Mouse (Mus musculus): ENCODE results near the gene Ube4a. TPM values are rescaled to one million over a fixed set of nuclear protein-coding genes. Genes with fewer than 3 reads are reported as not detected.
"Not testable (repeated sequence)": the region's sequence is repeated elsewhere in the genome, so short reads cannot be mapped to it uniquely, and the experiment has no call there.

Ube4a gene
- polyA plus RNA-seq, 1 experiment from 2014 or later: 23.2 TPM

DNA sequence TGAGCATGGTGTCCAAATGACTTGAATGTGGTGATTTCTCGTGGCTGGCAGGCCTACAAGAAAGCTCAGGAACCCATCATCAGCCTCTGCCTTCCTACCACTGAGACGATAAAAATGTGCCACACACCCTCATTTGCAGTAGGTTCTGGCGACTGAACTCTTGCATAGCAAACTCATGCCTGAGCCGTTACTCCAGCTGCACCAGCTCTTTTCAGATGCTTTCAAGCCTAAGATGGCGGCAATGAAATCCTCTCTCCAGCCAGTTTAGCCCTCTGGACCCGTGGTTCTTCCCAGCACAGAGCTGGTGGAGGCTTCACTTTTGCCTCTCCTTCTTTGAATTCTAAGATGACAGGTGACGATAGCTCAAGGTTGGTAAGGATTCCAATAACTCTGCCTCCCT lies 14.4 kb upstream of the Ube4a start:
- Histone ChIP-seq H3K27ac (replicated peaks) (no peak overlapping the region), H3K4me3 (no peak overlapping the region), H3K36me3 (replicated peaks) (no peaks in the 10 kb centered on the region), H3K4me1 (no peaks in the 10 kb centered on the region), H3K27me3 (replicated peaks; ENCODE audit: low read depth, poor library complexity, severe bottlenecking) (peaks cover 3% of the 10 kb centered on the region; the same call in 1 of the 2 replicates), H3K9me3 (no peaks in the 10 kb centered on the region)
- WGBS: 81% methylated on average over 7 of the region's 7 CpGs
- DNase-seq (ENCODE audit: low spot score): no peak

DNA sequence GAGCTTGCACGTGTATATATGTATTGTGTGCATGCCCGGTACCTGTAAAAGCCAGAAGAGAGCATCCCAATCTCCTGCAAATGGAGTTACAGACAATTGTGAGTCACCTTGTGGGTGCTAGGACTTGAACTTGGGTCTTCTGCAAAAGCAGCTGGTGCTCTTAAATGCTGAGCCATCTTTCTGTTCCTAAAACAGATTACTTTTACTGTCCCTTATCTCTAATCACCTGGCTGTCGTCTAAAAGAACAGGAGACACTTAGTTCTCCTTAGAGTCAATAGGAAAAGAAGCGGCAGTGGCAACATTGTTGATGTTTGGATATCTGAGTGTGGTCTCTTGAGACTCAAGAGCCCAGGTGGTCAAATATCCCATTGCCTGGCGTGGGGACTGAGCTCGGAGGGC lies 12.4 kb upstream of the Ube4a start:
- Histone ChIP-seq H3K4me3 (no peak overlapping the region), H3K9me3 (no peaks in the 10 kb centered on the region), H3K27ac (replicated peaks) (no peak overlapping the region), H3K4me1 (no peaks in the 10 kb centered on the region), H3K27me3 (replicated peaks; ENCODE audit: low read depth, poor library complexity, severe bottlenecking) (peaks cover 9% of the 10 kb centered on the region), H3K36me3 (replicated peaks) (no peaks in the 10 kb centered on the region)
- 76% methylated on average over 6 of the region's 6 CpGs for WGBS
- DNase-seq (ENCODE audit: low spot score): no peak

DNA sequence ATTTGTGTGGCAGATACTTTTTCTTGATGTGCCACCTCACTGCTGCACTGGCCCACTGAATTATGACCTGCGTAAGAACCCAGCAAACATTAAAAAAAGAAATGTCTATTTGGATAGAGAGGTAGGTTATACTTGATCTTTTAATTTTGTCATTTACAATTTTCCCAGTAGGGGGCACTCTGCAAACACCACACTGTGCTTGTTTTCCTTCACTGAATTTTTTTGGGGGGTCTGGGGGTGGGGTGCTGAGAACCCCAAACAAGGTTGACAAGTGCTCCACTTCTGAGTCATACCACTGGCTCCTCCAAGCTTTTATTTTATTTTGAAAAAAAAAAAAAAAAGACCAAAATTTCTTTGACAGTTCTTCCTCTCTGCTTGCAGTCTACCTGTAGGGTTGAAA lies 4.0 kb upstream of the Ube4a start:
- Histone ChIP-seq H3K4me3 (no peak overlapping the region), H3K27ac (replicated peaks) (no peak overlapping the region), H3K4me1 (peaks cover 13% of the 10 kb centered on the region), H3K27me3 (replicated peaks; ENCODE audit: low read depth, poor library complexity, severe bottlenecking) (peaks cover 6% of the 10 kb centered on the region; the same call in 1 of the 2 replicates), H3K9me3 (no peaks in the 10 kb centered on the region), H3K36me3 (replicated peaks) (no peaks in the 10 kb centered on the region)
- WGBS: 84% methylated on average over 1 of the region's 1 CpGs
- no peak for DNase-seq (ENCODE audit: low spot score)

DNA sequence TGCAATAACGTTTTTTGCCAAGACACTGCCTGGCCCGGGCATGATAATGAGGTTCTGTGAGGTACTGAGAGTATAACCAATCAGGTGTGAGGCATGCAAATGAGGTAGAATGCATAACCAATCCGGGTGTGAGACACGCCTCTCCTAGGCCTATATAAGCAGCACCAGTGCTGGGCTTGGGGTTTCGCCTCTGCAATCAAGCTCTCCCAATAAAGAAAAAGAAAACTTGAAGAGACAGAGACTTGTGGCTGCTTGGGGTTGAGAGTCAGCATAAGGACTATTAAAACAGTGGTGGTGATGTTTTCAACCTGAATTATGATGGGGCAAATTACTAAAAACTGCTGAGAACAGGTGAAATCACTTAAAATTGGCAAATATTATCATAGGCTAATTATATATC lies 2.4 kb upstream of the Ube4a start:
- not testable (repeated sequence) for H3K27me3 ChIP-seq (replicated peaks; ENCODE audit: low read depth, poor library complexity, severe bottlenecking); H3K9me3 ChIP-seq; H3K36me3 ChIP-seq (replicated peaks); H3K4me3 ChIP-seq; DNase-seq (ENCODE audit: low spot score); H3K27ac ChIP-seq (replicated peaks)
- peaks cover 17% of the 10 kb centered on the region for H3K4me1 ChIP-seq
- 85% methylated on average over 5 of the region's 5 CpGs for WGBS

GRCm38 (mm10) chr9:44966815-44967242 lies 1.4 kb upstream of the Ube4a start:
- Histone ChIP-seq H3K4me1 (peaks cover 17% of the 10 kb centered on the region), H3K4me3 (no peak overlapping the region), H3K27ac (replicated peaks) (no peak overlapping the region), H3K9me3 (no peaks in the 10 kb centered on the region), H3K36me3 (replicated peaks) (peaks cover 10% of the 10 kb centered on the region), H3K27me3 (replicated peaks; ENCODE audit: low read depth, poor library complexity, severe bottlenecking) (no peaks in the 10 kb centered on the region)
- WGBS: 23% methylated on average over 3 of the region's 3 CpGs
- DNase-seq (ENCODE audit: low spot score): peak; percentile 75

DNA sequence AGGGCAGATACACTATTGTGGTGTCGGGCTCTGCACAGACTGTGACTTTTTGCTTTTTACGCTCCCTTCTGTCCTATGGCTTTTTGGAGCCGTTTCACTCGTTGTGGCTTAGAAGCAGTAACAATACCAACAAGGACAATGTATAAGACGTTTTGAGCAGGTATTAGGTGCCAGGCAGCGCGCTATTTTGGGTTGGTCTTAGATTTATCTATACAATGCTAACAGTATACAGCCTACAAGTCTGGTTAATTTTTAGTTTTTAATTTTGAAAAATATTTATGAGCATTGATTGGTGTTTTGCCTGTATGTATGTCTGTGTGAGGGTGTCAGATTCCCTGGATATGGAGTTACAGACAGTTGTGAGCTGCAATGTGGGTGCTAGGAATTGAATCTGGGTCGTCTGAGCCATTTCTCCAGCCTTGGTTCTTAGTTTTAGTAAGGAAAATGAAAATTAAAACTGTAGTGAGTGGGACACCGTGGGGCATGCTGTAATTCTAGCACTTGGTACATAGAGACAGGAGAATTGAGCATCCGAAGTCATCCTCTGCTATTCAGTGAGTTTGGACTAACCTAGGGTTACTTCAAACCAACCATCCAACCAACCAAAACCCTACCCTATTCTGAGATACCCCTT lies 550 bp upstream of the Ube4a start:
- Histone ChIP-seq H3K4me3 (peak overlapping the region; percentile 93), H3K27ac (replicated peaks) (peak overlapping the region; percentile 36; the same call in 1 of the 2 replicates), H3K36me3 (replicated peaks) (peaks cover 15% of the 10 kb centered on the region), H3K4me1 (peaks cover 17% of the 10 kb centered on the region), H3K27me3 (replicated peaks; ENCODE audit: low read depth, poor library complexity, severe bottlenecking) (no peaks in the 10 kb centered on the region), H3K9me3 (no peaks in the 10 kb centered on the region)
- 14% methylated on average over 10 of the region's 10 CpGs for WGBS
- DNase-seq (ENCODE audit: low spot score): no peak

GRCm38 (mm10) chr9:44954432-44954831 lies 11.0 kb downstream of the Ube4a start:
- WGBS: 89% methylated on average over 3 of the region's 3 CpGs
- no peak for DNase-seq (ENCODE audit: low spot score)
- Histone ChIP-seq H3K4me1 (no peaks in the 10 kb centered on the region), H3K36me3 (replicated peaks) (peaks cover 94% of the 10 kb centered on the region), H3K27ac (replicated peaks) (no peak overlapping the region), H3K4me3 (no peak overlapping the region), H3K27me3 (replicated peaks; ENCODE audit: low read depth, poor library complexity, severe bottlenecking) (no peaks in the 10 kb centered on the region), H3K9me3 (no peaks in the 10 kb centered on the region)

GRCm38 (mm10) chr9:44947836-44948235 lies 17.6 kb downstream of the Ube4a start:
- Histone ChIP-seq H3K27ac (replicated peaks) (no peak overlapping the region), H3K4me1 (no peaks in the 10 kb centered on the region), H3K9me3 (no peaks in the 10 kb centered on the region), H3K4me3 (no peak overlapping the region), H3K27me3 (replicated peaks; ENCODE audit: low read depth, poor library complexity, severe bottlenecking) (no peaks in the 10 kb centered on the region), H3K36me3 (replicated peaks) (peaks cover 96% of the 10 kb centered on the region)
- WGBS: 88% methylated on average over 5 of the region's 5 CpGs
- DNase-seq (ENCODE audit: low spot score): no peak

- 91% methylated on average over 7 of the region's 7 CpGs for WGBS
- Histone ChIP-seq H3K27me3 (replicated peaks; ENCODE audit: low read depth, poor library complexity, severe bottlenecking) (no peaks in the 10 kb centered on the region), H3K27ac (replicated peaks) (no peak overlapping the region), H3K36me3 (replicated peaks) (peaks cover 94% of the 10 kb centered on the region), H3K9me3 (no peaks in the 10 kb centered on the region), H3K4me1 (no peaks in the 10 kb centered on the region), H3K4me3 (no peak overlapping the region)
- no peak for DNase-seq (ENCODE audit: low spot score)
Measured at GRCm38 (mm10) chr9:44946185-44946695, 19.2 kb downstream of the Ube4a start.

GRCm38 (mm10) chr9:44942421-44942820 lies 23.0 kb downstream of the Ube4a start:
- Histone ChIP-seq H3K4me1 (no peaks in the 10 kb centered on the region), H3K4me3 (no peak overlapping the region), H3K27ac (replicated peaks) (no peak overlapping the region), H3K9me3 (no peaks in the 10 kb centered on the region), H3K27me3 (replicated peaks; ENCODE audit: low read depth, poor library complexity, severe bottlenecking) (no peaks in the 10 kb centered on the region), H3K36me3 (replicated peaks) (peaks cover 92% of the 10 kb centered on the region)
- no peak for DNase-seq (ENCODE audit: low spot score)
- 96% methylated on average over 4 of the region's 4 CpGs for WGBS

GRCm38 (mm10) chr9:44941756-44942155 lies 23.6 kb downstream of the Ube4a start:
- H3K36me3 ChIP-seq (replicated peaks): peaks cover 92% of the 10 kb centered on the region
- H3K4me3 ChIP-seq: no peak overlapping the region
- DNase-seq (ENCODE audit: low spot score): no peak

DNA sequence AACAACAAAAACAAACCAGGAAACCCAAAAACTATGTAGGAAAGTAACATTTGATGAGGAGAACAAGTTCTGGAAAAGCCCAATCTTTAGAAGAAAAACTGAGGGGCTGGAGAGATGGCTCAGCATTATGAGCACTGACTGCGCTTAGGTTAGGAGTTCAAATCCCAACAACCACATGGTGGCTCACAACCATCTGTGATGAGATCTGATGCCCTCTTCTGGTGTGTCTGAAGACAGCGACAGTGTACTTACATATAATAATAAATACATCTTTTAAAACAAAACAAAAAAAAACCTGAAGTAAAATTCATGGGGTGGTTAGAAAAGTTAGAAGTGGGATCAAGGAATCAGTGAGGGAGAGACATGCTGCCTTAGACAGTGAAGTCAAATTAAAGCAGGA lies 43.9 kb downstream of the Ube4a start:
- no peak for DNase-seq (ENCODE audit: low spot score)
- peak overlapping the region; percentile 93 for H3K27ac ChIP-seq (replicated peaks)

More at GRCm38 (mm10) chr9:44941756-44942155, 23.6 kb downstream of the Ube4a start:
- Histone ChIP-seq H3K4me1 (no peaks in the 10 kb centered on the region), H3K27me3 (replicated peaks; ENCODE audit: low read depth, poor library complexity, severe bottlenecking) (no peaks in the 10 kb centered on the region), H3K9me3 (no peaks in the 10 kb centered on the region), H3K27ac (replicated peaks) (no peak overlapping the region)
- 89% methylated on average over 4 of the region's 4 CpGs for WGBS

DNA sequence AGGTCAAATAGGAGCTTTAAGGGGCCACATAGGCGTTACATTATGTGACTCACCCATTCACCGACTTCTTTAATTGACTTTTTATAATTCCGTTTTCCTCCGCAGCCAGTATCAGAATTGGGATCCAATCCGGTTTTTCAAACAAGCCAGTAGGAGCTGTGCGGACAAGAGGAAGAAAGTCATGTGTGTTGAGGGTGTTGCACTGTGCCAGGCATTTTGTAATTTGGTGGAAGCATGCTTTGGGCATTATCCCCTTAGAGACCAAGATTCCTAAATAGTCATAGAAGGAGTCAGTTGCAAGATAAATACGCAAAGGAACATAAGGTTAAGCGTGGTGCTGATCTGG lies 44.3 kb downstream of the Ube4a start:
- Histone ChIP-seq H3K27ac (replicated peaks) (peak overlapping the region; percentile 93), H3K27me3 (replicated peaks; ENCODE audit: low read depth, poor library complexity, severe bottlenecking) (no peaks in the 10 kb centered on the region), H3K9me3 (no peaks in the 10 kb centered on the region), H3K36me3 (replicated peaks) (no peaks in the 10 kb centered on the region), H3K4me3 (peak overlapping the region; percentile 84), H3K4me1 (peaks cover 14% of the 10 kb centered on the region)
- no peak for DNase-seq (ENCODE audit: low spot score)
- under 1% methylated on average over 8 of the region's 8 CpGs for WGBS

More for the DNA sequence above, 43.9 kb downstream of the Ube4a start:
- H3K27me3 ChIP-seq (replicated peaks; ENCODE audit: low read depth, poor library complexity, severe bottlenecking): no peaks in the 10 kb centered on the region
- H3K9me3 ChIP-seq: no peaks in the 10 kb centered on the region
- peak overlapping the region; percentile 84 for H3K4me3 ChIP-seq
- WGBS: 70% methylated on average over 2 of the region's 2 CpGs
- peaks cover 14% of the 10 kb centered on the region for H3K4me1 ChIP-seq
- H3K36me3 ChIP-seq (replicated peaks): no peaks in the 10 kb centered on the region; the same call in 1 of the 2 replicates
